Mouse (Mus musculus): ENCODE results near the gene Gstm5.
A peak's percentile ranks its signal among the peaks of the same experiment; 100 is the strongest.
"Not testable (repeated sequence)": the region's sequence is repeated elsewhere in the genome, so short reads cannot be mapped to it uniquely, and the experiment has no call there.

The Gstm5 gene

DNA sequence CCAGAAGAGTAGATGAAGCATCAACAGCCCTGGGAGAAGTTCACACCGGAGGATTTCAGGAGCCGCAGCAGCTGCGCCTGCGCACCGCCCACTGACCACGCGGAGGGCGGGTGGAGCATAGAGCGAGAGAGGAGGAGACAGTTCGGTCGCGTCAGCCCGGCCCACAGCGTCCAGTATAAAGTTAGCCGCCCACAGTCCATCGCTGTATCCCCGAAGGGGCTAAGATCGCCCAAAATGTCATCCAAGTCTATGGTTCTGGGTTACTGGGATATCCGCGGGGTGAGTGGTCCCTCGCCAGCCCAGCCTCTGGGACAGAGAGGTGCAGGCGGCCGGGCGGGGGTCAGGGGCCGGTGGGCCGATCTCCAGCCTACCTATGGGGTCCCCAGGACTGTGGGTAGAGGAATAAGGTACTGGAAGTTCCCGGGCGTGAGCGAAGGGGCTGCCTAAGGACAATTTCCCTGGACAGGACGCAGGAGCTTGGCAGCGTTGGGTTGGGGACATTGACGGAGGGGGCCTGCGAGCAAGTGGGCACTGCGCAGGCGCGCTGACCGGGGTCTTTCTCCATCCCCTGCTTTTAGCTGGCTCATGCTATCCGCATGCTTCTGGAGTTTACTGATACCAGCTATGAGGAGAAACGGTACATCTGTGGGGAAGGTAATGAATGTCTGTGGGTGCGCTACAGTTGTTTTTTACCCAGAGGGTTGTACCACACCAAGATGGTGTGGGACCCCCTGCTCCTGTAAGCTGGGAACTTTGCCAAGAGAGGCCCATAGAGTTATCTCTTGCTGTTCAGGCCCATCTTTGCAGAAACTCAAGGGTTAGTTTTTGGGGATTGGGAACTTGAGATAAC lies at the start of gene Gstm5:
Gene Gstm5, plus strand, starts transcription at position 102 of the 850 bp plus-strand sequence.
- DNase-seq (ENCODE audit: low spot score in 2 of 2) = peak; percentile 80 to 83

DNA sequence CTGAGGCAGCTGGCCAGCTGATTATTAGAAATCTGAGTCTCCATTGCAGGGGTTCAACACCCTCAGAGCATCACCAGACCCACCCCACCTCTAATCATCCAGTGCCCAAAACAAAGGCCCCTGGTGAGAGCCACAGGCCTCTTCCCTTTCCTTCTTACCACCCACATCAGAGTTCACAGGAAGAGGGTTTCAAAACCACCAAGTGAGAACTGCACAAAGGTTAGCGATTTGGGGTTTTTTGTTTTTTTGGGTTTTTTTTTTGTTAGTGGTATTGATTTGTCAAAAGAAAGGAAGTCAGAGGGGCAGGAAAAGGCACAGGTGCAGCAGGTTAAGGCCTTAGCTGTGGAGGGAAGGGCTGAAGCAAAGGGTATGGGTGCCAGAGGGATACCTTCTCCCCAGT lies 49.4 kb upstream of the Gstm5 start:
- no peak for DNase-seq (ENCODE audit: low spot score in 2 of 2)

DNA sequence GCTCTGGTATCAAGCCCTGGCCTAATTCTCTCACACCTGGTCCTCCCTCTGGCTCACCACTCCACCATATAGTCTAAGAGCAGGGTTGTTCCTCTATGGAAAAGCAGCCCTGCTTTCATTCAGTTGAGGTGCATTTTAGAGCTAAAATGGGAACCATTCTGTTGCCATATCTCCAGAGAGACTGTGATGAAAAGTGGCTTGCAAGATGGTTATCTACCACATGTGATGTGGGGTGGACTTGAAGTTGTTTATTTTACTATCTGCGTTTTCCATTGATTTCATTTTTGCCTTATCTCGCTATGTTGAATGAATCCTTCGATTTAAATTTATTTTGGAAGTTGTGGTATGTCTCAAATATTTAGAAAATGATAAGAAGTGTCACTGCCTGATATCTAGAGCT lies 48.8 kb upstream of the Gstm5 start:
- DNase-seq (ENCODE audit: low spot score in 2 of 2) = no peak

DNA sequence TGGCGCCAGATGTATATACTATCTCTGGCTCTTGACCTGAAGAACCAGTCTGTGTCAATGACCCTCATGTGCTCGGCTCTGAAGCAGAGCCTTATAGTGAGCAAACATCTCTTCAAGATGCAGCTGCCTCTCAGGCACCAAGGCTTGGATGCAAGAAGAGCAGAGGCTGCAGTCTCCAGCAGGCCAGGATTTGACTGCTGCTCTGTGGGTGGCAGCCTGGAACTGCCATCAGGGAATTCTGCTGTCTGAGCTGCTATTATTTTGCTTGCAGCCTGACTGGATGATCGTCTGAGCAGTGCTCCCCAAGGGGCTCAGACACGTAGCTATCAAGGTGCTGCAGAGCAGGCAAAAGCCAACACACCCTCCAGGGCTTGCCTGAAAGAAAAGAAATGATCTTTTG lies 47.5 kb upstream of the Gstm5 start:
- no peak for DNase-seq (ENCODE audit: low spot score in 2 of 2)

DNA sequence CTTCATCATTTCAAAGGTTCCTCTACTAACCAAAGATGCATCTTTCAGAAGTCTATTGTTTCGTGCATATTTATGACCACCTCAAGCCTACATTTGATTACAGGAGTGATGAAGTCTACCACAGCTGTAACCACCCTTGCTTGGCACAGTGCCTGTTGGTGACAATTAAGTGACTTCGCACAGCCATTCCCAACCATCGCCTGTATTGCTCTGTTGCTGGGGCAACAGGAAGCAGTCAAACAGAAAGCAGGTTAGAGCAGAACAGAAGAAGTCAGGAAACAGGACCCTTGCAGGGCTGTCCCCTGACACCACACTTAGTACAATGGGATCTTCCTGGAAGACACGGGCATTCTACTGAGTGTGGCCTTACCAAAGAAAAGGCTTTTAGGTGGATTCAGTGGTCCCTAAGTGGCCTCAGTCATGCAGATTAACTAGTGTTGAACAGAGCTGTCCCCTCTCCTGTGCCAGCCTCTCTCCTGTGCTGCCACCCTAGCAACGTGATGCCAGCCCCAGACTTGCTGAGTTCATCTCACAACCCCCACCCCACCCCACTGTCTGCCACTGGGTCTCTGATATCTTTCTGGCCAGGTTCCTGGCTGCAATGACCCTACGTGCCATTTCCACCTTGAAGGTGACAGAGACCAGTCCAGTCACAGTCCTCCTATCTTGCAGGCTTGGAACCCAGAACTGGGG lies 46.5 kb upstream of the Gstm5 start:
- DNase-seq (ENCODE audit: low spot score in 2 of 2) = peak in 1 of 2 experiments; percentile 57

DNA sequence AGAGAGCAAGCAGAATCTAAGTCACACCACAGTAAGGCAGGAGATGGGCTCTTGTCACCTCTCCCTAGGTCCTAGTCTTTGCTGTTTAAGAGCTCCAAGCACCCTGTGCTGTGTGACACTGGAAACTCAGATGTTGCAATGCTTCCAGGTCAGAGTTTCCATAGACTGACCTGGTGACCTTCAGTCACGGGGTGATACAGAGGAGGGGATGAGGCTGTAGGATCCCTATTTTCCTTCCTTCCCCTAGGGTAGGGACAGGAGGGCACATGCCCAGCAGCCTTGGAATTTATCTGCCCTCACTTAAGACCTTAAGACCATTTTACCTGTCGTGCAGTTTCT lies 46.0 kb upstream of the Gstm5 start:
- no peak for DNase-seq (ENCODE audit: low spot score in 2 of 2)

DNA sequence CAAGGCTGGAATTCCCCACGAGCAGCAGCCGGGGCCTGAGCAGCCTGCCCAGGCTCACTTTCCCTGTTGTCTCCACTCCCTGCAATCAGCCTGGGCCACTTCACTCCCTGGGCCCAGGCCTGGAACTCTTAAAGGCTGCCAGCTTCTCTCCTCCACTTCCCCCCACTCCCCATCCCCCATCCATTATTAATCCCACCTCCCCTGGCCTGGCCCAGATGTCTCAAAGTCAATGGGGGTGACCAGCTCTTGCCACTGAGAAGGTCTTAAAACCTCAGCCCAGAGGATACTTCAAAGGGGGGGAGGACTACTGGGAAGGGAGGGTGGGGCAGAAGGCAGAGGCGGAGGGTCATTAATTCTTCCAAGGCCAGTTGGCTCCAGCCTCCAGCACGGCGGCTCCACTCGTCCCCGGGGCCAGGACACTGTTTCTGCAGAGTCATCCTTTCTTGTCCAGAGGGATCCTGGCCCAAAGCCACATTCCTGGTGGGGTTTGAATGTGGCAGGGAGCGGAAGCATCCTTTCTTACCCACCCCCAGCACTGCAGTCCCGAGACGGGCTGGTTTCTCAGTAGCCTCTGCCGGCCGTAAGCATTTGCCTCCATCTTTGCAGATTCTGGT lies 45.1 kb upstream of the Gstm5 start:
- peak; percentile 82 to 84 for DNase-seq (ENCODE audit: low spot score in 2 of 2)

DNA sequence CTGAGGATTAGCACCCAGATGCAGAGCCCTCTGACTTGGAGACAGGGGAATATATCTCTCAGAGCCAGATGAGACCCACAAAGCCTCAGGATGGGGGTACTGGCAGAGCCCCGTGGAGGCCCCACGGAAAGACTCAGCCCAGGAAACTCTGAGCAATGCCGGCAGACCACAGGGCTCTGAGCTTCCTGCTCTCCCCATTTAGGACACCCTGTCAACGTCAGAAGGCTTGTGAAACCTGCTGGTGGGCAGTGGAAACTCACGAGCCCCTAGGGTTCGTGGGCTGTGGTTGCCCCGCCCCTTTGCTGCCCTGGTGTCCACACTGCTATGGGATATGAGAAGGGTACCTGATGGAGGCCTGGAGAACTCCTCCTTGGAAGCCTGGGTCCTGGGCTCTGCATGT lies 42.8 kb upstream of the Gstm5 start:
- no peak for DNase-seq (ENCODE audit: low spot score in 2 of 2)

DNA sequence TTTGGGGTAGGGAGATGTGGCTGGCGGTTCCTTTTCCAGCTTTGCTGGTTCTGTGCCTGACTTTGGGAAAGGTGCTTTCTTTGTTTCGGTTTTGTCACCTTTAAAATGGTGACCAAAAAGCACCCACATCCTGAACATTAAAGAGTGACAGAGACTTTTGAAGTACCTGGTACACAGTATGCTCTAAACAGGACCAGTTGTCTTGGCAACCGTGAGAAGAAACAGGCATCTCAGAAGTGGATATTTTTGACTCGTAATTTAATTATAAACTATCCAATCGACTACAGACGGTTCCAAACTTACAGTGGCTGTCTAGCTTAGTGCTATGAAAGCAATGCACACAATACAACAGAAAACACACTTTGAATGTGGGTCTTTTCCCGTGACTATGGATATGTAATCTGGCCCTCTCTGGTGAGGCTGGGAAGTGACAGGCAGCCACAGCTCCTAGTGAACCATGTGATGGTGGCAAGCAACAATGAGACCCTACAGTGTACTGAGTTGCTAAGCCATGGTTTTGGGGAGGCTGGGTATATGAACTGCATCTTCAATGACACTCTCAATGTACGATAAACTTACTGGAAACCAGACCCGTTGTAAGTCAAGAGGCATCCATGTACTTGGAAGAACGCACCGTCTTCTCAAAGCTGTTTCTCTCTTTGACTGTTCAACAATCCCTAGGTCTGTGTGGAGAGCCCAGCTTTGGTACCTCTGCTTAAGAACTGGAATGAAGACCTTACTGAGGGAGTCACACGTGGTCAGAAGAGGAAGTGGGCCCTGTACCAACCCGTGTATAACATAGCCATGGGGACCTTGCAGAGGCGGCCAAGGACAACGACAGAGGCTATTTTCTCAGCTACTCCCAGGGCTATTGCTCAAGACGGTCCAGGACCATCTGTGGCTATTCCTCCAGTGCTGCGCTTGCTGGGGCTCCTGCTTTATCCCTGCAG lies 42.1 kb upstream of the Gstm5 start:
- DNase-seq (ENCODE audit: low spot score in 2 of 2) = no peak

DNA sequence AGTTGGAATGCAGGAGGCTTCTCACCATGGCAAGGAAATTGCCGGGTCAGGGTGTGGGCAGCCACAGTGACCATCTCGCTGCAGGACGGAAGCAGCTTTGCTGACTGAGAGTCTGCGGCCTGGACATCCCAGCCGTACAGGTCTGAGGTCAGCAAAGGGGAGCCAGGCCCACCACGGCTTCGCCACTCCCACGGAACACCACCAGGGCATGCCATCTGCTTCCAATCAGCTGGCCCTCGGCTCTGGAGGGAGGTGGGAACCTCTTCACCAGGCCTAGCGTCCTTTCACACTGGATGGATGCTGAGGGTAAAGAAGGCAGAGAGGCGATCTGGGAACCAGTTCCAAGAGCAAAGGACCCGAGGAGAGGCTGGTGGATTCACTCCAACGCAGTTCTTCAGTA lies 40.3 kb upstream of the Gstm5 start:
- DNase-seq (ENCODE audit: low spot score in 2 of 2) = no peak

DNA sequence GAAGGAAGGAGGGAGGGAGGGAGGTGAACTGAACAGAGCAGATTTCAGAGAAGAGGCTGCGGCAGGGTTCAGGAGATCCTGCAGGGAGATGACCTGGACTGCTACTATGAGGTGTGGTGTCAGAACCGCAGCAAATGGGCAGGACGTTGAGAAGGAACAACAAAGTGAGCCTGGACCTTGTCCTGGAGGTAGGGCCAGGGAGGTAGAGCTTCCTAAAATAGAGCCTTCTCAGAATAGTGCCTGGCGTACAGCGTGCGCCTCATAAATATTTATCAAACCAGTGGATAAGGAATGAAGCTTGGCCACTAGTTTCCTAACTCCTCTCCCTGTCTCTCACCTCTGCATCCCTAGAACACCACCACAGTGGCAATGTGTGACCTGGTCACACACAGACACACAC lies 38.0 kb upstream of the Gstm5 start:
- peak in 1 of 2 experiments; percentile 46 for DNase-seq (ENCODE audit: low spot score in 2 of 2)

DNA sequence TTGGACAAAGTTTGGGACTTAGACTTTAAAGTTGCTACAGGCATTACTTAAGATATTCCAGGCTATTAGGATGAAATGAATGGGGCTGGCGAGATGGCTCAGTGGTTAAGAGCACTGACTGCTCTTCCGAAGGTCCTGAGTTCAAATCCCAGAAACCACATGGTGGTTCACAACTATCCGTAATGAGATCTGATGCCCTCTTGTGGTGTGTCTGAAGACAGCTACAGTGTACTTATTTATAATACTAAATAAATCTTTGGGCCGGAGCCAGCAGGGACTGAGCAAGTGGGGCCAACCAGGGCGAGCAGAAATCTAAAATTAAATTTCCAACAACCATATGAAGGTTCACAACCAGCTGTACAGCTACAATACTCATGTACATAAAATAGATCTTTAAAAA lies 34.1 kb upstream of the Gstm5 start:
- DNase-seq (ENCODE audit: low spot score in 2 of 2) = not testable (repeated sequence)

DNA sequence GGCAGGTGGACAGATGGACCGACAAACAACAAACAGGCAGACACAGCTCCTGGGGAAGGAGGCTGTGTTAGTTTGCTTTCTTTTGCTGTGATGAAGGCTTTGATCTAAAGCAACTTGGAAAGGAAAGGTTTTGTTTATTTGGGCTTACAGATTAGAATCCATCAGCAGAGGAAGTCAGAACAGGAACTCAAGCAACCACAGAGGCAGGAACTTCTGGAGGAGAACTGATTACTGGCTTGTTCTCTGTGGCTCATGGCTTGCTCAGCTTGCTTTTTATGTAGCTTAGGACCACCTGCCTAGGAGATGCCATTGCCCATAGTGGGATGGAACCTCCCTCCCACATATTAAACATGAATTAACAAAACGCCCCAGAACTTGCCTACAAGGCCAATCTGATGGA lies 33.1 kb upstream of the Gstm5 start:
- no peak for DNase-seq (ENCODE audit: low spot score in 2 of 2)

DNA sequence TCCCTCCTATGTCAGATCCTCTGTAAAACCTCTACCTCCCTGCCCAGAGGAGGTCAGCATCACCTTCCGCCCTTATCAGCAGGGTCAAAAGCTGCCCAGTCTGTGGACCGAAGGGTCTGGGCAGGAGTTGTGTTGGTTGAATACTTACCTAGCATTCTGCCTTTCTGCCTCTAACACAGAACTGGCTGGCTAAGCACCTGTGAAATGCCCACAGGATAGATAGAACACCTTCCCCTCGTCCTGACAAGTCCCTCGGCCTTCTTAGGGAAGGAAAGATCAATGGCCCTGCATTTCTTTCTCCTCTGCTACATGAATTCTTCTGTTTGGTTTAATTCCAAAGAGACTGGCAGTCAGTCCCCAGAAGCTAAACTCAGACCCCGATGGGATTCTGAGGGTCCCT lies 32.1 kb upstream of the Gstm5 start:
- no peak for DNase-seq (ENCODE audit: low spot score in 2 of 2)

DNA sequence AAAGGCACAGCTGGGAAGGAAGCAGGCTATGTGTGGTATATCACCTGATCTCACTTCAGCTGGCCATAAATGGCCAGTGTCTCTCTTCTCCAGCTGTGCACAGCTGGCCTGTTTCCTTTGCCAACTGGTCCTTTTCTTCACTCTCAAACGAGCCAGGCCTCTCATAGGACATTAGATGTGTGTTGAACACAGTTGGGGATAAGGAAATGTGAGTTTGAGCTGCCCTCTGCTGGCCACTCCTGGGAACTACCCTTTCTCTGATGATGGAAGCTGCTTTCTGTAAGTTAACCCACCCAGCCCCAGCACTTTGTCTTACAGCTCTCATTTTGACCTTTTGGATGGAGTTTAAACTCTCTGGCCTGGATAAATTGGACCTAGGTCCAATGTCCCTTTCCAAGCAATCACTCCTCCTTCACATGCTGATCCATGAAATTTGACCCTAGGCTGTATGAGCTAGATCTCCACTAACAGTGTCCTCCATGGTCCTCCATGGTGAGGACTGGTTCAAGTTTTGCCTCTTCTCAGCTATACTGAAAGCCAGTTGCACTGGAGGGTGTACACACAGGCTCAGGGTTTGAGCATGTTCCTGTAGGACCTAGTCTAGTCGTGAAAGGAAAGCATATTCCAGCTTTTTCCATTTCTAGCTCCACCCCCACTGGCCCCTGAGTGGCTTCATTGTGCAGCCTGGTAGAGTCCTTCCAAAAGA lies 31.6 kb upstream of the Gstm5 start:
- peak; percentile 88 to 94 for DNase-seq (ENCODE audit: low spot score in 2 of 2)

DNA sequence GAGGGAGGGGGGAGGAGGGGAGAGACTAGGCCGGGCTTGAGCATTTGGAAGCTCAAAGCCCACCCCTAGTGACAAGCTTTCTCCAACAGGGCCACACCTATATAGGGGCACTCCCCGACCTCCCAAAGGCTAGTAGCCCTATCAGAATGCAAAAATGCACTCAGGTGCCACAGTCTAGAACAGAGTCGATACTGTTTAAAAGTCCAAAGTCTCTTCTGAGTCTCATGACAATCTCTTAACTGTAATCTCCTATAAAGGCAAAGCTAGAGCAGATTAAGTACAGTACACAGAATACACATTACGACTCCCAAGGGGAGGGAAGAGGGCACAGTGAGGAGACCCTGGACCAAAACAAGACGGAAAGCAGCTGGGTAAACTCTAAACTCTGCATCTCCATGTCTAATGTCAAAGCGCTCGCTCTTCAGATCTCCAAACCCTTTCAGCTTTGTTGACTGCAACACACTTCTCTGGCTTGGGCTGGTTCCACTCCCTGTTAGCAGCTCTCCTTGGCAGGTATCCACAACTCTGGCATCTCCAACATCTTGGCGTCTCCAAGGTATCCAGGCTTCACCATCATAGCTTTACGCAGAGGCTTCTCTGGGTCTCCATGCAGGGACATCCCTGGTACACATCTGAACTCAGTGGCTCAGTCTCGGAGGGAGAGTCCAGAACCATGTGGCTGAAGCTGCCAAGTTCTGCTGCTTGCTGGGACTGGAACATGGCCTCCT lies 30.1 kb upstream of the Gstm5 start:
- no peak for DNase-seq (ENCODE audit: low spot score in 2 of 2)

DNA sequence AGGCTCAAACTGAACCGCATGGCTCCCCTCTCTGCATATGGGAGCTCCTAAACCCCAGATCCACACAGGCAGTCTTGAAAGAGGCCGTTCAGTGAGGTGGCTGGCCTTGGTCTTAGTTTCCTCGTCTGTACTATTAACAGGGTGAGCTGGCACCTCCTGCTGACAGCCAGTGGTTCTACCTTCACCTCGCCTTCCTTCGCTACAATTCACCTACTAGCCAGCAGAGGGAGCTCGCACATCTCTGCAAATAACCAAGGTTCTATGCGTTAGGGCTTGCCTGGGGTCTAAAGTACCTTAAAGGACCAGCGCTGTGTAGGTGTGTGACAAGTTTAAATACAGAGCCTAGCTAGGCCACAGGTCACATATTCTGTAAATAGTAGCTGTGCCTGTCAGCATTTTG lies 28.5 kb upstream of the Gstm5 start:
- peak; percentile 70 to 88 for DNase-seq (ENCODE audit: low spot score in 2 of 2)

DNA sequence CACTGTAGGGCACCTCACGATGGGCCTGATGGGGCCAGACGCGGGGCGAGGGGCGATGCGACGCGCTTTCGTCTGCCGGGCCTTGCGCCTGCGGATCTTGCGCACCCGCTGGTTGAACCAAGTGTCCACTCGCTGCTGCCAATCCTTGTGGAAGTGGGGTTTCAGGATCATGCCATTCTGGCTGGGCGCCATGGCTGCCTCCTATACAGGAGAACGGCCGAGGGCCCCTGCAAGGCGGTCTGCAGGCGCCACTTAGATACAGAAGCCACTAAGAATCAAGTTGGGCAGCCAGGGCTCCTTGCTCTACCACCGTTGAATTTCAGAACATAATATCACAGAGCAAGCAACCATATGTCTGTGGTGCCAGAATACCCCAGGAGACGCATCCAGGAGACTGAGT lies 27.2 kb upstream of the Gstm5 start:
- DNase-seq (ENCODE audit: low spot score in 2 of 2) = no peak

DNA sequence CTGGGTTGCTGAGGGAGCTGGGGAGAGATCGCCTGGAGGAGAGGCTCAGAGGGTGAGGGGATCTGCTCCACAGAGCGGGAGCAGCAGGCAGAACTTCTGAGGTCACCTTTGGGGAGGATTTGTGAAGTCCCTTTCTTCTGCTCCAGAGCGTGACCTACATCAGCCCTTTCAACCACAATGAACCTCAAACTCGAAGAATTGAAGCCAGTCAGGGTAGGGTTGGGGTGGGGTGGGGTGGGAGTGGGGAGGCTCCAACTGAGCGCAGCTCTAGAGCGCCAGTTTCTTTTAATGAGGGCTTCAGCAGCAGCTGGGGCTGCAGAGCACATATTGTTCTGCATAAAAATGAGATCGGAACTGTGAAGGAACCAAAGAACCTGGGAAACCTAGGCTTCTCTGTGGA lies 26.5 kb upstream of the Gstm5 start:
- DNase-seq (ENCODE audit: low spot score in 2 of 2) = no peak

DNA sequence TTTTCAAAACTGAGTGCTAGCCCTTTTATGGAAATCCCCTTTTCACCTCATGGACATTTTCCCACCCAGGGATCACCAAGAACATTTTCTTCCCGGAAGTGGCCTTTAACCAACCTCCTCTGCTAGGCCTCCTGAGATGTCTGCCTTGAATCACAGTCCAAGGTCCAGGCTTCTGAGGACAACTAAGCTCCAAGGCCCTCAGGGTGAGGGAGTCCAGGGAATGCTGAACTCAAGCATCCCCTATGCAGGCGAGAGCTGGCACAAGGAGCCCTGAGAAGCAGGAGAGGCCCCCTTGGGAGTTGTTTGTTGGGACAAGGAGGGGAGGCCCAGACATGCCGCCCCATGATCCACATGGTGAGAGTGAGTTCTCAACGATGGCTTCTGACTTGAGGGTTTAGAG lies 25.7 kb upstream of the Gstm5 start:
- no peak for DNase-seq (ENCODE audit: low spot score in 2 of 2)

Data from heart, adult 9 months (tissue).